Mouse (Mus musculus): Measurements from ENCODE around the gene Homer1.

DNA sequence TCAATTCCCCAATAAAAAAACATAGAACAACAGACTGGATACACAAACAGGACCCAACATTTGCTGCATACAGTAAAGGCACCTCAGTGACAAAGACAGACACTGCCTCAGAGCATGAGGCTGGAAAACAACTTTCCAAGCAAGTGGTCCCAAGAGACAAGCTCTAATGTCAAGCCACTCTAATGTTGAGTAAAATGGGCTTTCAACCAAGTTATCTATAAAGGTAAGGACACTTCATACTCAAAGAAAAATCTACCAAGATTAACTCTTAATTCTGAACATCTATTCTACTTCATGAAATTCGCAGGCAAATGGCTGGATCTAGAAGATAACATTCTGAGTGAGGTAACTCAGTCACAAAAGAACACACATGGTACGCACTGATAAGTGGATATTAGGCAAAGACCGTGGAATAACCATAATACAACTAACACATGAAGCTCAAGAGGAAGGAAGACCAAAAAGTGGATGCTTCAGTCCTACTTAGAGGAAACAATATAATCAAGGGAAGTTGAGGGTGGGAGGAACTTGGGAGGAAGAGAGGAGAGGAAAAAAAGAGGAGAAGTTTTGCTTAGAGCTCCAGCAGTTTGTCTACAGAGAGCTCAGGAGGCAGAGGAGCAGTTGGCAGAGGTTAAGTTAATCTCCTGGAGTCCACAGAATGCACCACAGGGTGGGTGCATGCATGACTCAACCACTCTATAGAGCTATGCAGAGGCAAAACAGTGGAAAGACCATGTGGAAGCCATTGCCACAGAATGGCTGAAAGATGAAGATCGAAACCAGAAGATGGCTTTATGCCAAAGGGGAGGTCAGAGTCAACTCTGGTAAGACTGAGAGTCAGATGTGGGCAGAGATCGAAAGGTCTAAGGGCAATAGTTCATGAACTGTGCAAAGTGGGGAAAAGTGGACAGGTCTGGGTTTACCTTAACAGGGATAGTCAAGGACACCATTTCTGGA lies 128.8 kb downstream of the Homer1 start:
- TF ChIP-seq CTCF (IDR thresholded peaks at IDR 0.05; ENCODE audit: low read depth) (no peak), EP300 (optimal IDR thresholded peaks at IDR 0.05) (no peak)

Data from stomach, postnatal 0 days (tissue).